Mouse (Mus musculus): ENCODE results near the gene Rxrb.

The Rxrb gene

DNA sequence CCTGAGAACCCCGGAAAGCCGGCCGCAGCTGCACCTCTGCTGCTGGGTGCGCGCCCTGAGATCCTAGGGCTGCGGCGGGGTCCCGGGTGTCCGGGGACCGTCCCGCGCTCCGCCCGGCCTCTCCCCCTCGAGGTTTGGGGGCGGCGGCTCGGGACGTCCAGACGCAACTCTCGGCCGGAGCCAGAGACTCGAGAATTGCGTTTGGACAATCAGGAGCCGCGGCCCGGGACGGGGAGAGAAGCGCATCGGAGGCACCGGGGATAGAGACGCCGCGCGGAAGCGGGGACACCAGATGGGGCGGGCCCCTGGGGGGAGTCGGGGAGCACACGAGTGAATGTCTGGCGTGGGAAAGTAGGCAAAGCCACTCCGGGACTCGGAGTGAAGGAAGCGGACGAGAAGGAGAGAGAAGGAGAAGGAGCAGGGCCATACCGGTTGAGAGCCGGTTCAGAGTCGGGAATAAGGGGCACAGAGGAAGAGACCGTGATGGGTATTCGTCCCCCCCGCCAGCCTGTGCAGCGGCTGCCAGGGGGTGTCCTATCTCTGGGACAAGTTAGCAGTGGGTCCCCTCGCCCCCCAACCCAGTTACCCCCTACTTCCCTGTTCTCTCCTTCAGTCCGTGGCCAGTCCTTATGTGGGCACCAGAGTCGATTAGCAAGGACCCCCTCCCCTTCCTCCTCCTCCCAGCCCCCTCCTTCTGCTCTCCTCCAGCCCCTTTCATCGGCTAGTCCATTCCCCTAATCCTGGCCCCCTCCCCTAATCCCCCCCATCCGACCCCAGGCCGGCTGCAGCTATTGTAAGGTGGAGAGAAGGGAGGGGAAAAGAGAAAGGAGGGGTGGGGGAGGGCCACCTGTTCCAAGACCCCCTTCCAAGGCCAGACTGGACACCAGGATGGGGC is 6.5 kb upstream of the Rxrb start:
- no peak for DNase-seq (ENCODE audit: low read depth, low spot score)

GRCm38 (mm10) chr17:34025756-34026151 is 5.9 kb upstream of the Rxrb start:
- no peak for DNase-seq (ENCODE audit: low read depth, low spot score)

GRCm38 (mm10) chr17:34026221-34026620 is 5.4 kb upstream of the Rxrb start:
- no peak for DNase-seq (ENCODE audit: low read depth, low spot score)

GRCm38 (mm10) chr17:34026917-34027655 is 4.5 kb upstream of the Rxrb start:
- DNase-seq (ENCODE audit: low read depth, low spot score), result no peak

DNA sequence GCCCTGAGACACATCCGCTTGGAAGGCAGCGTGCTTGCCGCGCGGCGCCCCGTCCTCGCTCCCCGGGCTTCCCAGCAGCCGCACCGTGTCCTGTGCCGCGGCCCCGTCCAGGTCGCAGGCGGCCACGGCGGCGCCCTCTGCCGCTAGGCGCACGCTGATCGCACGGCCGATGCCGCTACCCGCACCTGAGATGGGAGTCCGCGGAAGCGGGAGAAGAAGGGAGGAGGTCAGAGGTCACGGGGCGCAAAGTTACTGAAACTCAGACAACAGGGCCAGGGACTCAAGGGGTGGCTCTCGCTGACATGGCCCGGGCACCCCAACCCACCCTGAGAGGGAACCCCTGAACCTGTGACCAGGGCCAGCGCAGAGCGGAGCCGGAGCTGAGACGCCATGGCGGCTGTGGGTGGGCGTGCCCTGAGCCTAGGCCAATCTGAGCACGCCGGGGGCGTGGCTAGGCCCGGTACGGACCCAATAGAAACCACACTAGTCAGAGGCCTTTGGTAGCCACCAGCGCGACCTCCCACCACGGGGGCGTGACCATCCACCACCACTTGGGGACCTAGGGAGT is 3.9 kb upstream of the Rxrb start, which contains the start of gene H2-Ke6:
Gene H2-Ke6 (minus strand): TSS at position 405 of the 568 bp plus-strand sequence.
- DNase-seq (ENCODE audit: low read depth, low spot score), result peak; percentile 98

GRCm38 (mm10) chr17:34028501-34029149 is 3.0 kb upstream of the Rxrb start:
- DNase-seq (ENCODE audit: low read depth, low spot score), result no peak

- no peak for DNase-seq (ENCODE audit: low read depth, low spot score)
These were observed 2.3 kb upstream of the Rxrb start for GRCm38 (mm10) chr17:34029150-34029889.

DNA sequence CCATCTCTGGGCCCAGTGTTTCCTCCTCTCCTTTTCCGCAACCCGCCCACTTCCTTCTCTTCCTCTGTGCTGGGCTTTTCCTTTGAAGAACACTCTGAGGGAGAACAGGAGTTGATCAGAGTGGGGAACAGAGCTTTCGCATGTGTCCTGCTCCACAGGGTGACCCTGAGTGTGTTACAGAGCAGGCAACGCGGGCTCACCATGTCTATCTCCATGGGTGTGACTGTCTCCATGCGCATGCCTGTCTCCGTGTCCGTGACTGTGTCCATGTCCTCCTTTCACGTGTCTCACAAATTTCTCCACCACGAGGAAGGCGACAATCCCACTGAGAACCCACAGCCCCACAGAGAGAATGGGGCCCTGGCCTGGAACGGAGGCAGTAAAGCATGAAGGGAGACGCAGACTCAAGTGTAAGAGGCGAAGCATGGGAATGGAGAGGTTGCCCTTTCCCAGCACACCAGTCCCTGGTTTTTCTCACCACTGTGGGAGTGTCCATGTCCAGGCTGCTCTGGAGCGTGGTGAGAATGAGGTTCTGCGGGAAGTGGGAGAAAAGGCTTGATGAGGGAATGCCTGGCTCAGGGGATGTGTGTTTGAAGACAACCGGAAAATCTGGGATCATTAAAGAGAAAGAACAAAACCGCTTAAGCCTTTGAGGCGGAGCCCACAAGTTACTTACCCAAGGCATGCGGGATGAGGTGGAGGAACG is 1.6 kb upstream of the Rxrb start:
- no peak for DNase-seq (ENCODE audit: low read depth, low spot score)

- DNase-seq (ENCODE audit: low read depth, low spot score), result no peak
These were observed 718 bp upstream of the Rxrb start for GRCm38 (mm10) chr17:34030861-34031326.

GRCm38 (mm10) chr17:34032174-34032632 is 591 bp downstream of the Rxrb start:
- peak; percentile 86 for DNase-seq (ENCODE audit: low read depth, low spot score)

- peak; percentile 61 for DNase-seq (ENCODE audit: low read depth, low spot score)
These were observed 1.2 kb downstream of the Rxrb start for GRCm38 (mm10) chr17:34032806-34033205.

GRCm38 (mm10) chr17:34033441-34033840 is 1.8 kb downstream of the Rxrb start:
- no peak for DNase-seq (ENCODE audit: low read depth, low spot score)

DNA sequence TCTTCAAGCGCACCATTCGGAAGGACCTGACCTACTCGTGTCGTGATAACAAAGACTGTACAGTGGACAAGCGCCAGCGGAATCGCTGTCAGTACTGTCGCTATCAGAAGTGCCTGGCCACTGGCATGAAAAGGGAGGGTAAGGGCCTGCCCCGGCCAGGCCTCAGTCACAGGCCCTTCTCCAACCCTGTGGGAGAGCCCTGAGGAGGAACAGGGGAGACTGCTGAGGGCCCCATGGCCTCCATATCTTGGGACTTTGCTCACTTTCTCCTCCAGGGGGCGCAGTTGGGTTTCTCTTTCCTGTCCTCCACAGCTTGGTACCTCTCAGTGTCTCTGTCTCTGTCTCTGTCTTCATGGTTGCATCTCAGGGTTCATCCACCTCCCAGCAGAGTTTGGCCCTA is 2.5 kb downstream of the Rxrb start:
- DNase-seq (ENCODE audit: low read depth, low spot score), result peak; percentile 81

GRCm38 (mm10) chr17:34035517-34035916 is 3.9 kb downstream of the Rxrb start:
- DNase-seq (ENCODE audit: low read depth, low spot score), result no peak

- no peak for DNase-seq (ENCODE audit: low read depth, low spot score)
These were observed 5.0 kb downstream of the Rxrb start for GRCm38 (mm10) chr17:34036647-34037046.

- DNase-seq (ENCODE audit: low read depth, low spot score), result no peak
These were observed 5.6 kb downstream of the Rxrb start for GRCm38 (mm10) chr17:34037241-34037640.

DNA sequence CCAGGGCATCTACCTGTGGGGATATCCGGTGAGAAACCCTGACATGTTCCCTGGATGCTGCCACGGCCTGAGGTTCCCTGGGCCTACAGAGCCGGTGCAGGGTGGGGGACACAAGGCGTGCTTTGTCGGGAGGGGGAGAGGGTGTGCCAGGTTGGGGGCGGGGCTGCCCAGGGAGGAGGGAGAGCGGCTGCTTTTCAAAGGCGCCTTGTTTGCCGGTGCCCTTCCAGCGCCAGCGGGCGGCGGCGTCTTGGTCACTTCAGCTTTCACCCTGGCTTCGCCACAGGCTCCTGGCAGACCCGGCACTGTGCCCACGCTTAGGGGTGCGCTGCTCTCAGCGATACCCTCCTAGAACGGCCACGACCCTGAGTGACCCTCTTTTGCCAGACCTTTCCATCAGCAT is 6.8 kb downstream of the Rxrb start:
- no peak for DNase-seq (ENCODE audit: low read depth, low spot score)

DNA sequence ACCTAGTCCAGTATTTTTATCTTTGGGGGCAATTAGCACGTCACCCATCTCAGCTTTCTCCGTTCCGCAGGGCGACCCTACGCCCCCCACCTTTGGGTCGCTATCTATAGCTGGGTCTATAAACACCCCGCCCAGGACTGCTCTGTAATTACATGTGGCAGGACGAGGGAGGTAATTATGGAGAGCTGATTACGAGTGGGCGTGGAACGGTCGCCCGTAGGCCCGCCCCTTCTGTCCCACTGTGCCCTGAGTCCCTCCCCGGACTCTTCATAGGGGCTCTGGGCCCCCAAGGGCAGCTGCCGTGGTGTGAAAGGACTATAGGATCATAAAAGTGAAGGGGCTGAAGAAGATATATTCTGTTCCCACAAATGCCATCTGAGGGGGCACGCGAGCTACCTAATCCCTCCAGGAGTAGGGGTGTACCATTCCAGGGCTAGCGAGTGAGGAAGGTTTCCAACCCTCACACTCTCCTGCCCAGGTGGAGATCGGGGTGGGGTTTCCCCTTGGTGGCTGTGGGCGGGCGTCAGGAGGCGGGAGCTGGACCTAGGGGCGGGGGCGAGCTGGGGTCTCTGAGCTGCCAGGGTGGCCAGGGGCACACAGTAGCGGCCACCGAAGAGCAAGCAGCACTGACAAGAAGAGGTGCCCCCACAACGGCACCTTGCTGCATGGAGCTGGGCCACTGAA is 7.4 kb downstream of the Rxrb start, which contains the start of gene Col11a2:
Gene Col11a2 (plus strand): TSS at position 560 of the 684 bp plus-strand sequence.
- no peak for DNase-seq (ENCODE audit: low read depth, low spot score)
